In genomic region chr17:64676735-64677469, GRCm38 (mm10) we compare ENCODE assay signal across 7 mouse cellular contexts.
DNase-seq lines count a peak whose midpoint lies in the region; ATAC-seq and TF ChIP-seq lines count a peak whose summit lies in the region.

No protein-coding gene starts in this region.

- ATAC-seq in intestine, embryonic 14.5 days (replicated peaks; ENCODE audit: low FRiP score, low TSS enrichment, low read depth) = peak; percentile 43; the same call in 1 of the 2 replicates
- ATAC-seq in intestine, postnatal 0 days = no peak

- H3K27me3 ChIP-seq in intestine, embryonic 14.5 days (replicated peaks; ENCODE audit: control insufficient read depth, insufficient read depth, low read length) = no peaks in the 10 kb centered on the region
- no peaks in the 10 kb centered on the region for H3K27me3 ChIP-seq in intestine, postnatal 0 days (replicated peaks; ENCODE audit: control insufficient read depth, insufficient read depth, low read length)
- H3K27me3 ChIP-seq in small intestine, adult 2 months (ENCODE audit: control insufficient read depth, insufficient read depth, low read length) = no peaks in the 10 kb centered on the region

- no peak overlapping the region for H3K9ac ChIP-seq in intestine, embryonic 14.5 days (ENCODE audit: low read length)
- H3K9ac ChIP-seq in intestine, postnatal 0 days (ENCODE audit: low read depth, low read length) = no peak overlapping the region

- no peak overlapping the region for H3K4me3 ChIP-seq in intestine, embryonic 14.5 days (ENCODE audit: low read depth, low read length)
- no peak overlapping the region for H3K4me3 ChIP-seq in intestine, postnatal 0 days (ENCODE audit: low read depth, low read length)
- H3K4me3 ChIP-seq in small intestine, adult 2 months (ENCODE audit: low read depth, low read length) = no peak overlapping the region

- peaks cover 12% of the 10 kb centered on the region; the same call in 1 of the 2 replicates for H3K4me1 ChIP-seq in intestine, embryonic 14.5 days (replicated peaks; ENCODE audit: control insufficient read depth, insufficient read depth, low read length)
- no peaks in the 10 kb centered on the region for H3K4me1 ChIP-seq in intestine, postnatal 0 days (replicated peaks; ENCODE audit: control insufficient read depth, insufficient read depth, low read length)
- peaks cover 5% of the 10 kb centered on the region; the same call in 1 of the 2 replicates for H3K4me1 ChIP-seq in small intestine, adult 2 months (ENCODE audit: control insufficient read depth, insufficient read depth, insufficient read length, low read length)

- peaks cover 37% of the 10 kb centered on the region for H3K36me3 ChIP-seq in intestine, embryonic 14.5 days (ENCODE audit: control insufficient read depth, insufficient read depth, low read length)
- H3K36me3 ChIP-seq in intestine, postnatal 0 days (ENCODE audit: control insufficient read depth, insufficient read depth) = peaks cover 28% of the 10 kb centered on the region; the same call in 1 of the 2 replicates
- peaks cover 34% of the 10 kb centered on the region for H3K36me3 ChIP-seq in small intestine, adult 2 months (ENCODE audit: control insufficient read depth, insufficient read depth, low read length)

- no peak for TF ChIP-seq POLR2A in small intestine, adult 2 months (IDR thresholded peaks at IDR 0.05; ENCODE audit: low read depth, low read length)

- no peak overlapping the region for H3K27ac ChIP-seq in intestine, embryonic 14.5 days (ENCODE audit: low read depth)
- no peak overlapping the region for H3K27ac ChIP-seq in intestine, postnatal 0 days (ENCODE audit: low read depth, low read length)
- H3K27ac ChIP-seq in small intestine, adult 2 months (ENCODE audit: insufficient read depth, low read depth, low read length) = peak overlapping the region; percentile 33; the same call in 1 of the 2 replicates

- intact Hi-C loops in heart, postnatal 10 days (cut with DNase I) = no loop called here

- WGBS in intestine, embryonic 14.5 days = 42% methylated on average over 10 of the region's 10 CpGs
- WGBS in intestine, postnatal 0 days = 58% methylated on average over 10 of the region's 10 CpGs
- 37% methylated on average over 10 of the region's 10 CpGs for WGBS in small intestine, adult 2 months

- TF ChIP-seq CTCF in intestine, postnatal 0 days (IDR thresholded peaks at IDR 0.05; ENCODE audit: low read depth) = no peak
- TF ChIP-seq CTCF in small intestine, adult 2 months (IDR thresholded peaks at IDR 0.05; ENCODE audit: extremely low read depth, insufficient read length, insufficient replicate concordance, low read depth, low read length) = no peak

- no peaks in the 10 kb centered on the region for H3K9me3 ChIP-seq in intestine, embryonic 14.5 days (ENCODE audit: control insufficient read depth, low read length)
- H3K9me3 ChIP-seq in intestine, postnatal 0 days (ENCODE audit: control insufficient read depth) = no peaks in the 10 kb centered on the region

- no peak overlapping the region for H3K4me2 ChIP-seq in intestine, embryonic 14.5 days (ENCODE audit: low read length)
- no peak overlapping the region for H3K4me2 ChIP-seq in intestine, postnatal 0 days (replicated peaks; ENCODE audit: low read depth)

- DNase-seq in intestine, embryonic 14.5 days (ENCODE audit: low spot score) = peak; percentile 56
- peak; percentile 50 for DNase-seq in brain, embryonic 18.5 days (ENCODE audit: low read depth, low spot score)
- peak; percentile 55 to 63 for DNase-seq in heart, postnatal 10 days
- DNase-seq in layer of hippocampus, adult 8-10 months (ENCODE audit: low spot score in 2 of 2) = peak; percentile 43 to 52
- no peak for DNase-seq in spleen, postnatal 14 days (ENCODE audit: low spot score in 2 of 2)

Comparison
In these comparisons a context has a peak if more than half of its experiments do, and no peak if none do; other contexts are left out.
1. DNase-seq: peak in intestine, embryonic 14.5 days (single experiment), brain, embryonic 18.5 days (single experiment), heart, postnatal 10 days (2 of 2) and layer of hippocampus, adult 8-10 months (2 of 2); none in spleen, postnatal 14 days (0 of 2).